7 mouse cellular contexts compared by ENCODE assay signal in genomic region chr16:97169901-97170512, GRCm38 (mm10). TPM values are rescaled to one million over a fixed set of nuclear protein-coding genes. Genes with fewer than 3 reads are reported as not detected.
DNase-seq lines count a peak whose midpoint lies in the region; ATAC-seq lines count a peak whose summit lies in the region.

No protein-coding gene starts in this region.

- no peaks in the 10 kb centered on the region; the same call in 1 of the 2 replicates for H3K4me1 ChIP-seq in embryonic facial prominence, embryonic 11.5 days (ENCODE audit: control insufficient read depth, insufficient read depth, low read length)
- peaks cover 17% of the 10 kb centered on the region for H3K4me1 ChIP-seq in hindbrain, embryonic 16.5 days (ENCODE audit: control insufficient read depth, insufficient read depth, low read depth, low read length)
- peaks cover 31% of the 10 kb centered on the region for H3K4me1 ChIP-seq in midbrain, embryonic 14.5 days (ENCODE audit: control insufficient read depth, insufficient read depth, low read length)

- peak overlapping the region; percentile 53 for H3K4me3 ChIP-seq in embryonic facial prominence, embryonic 11.5 days (ENCODE audit: low read depth, low read length)
- H3K4me3 ChIP-seq in hindbrain, embryonic 16.5 days (ENCODE audit: low read length), result peak overlapping the region; percentile 74
- H3K4me3 ChIP-seq in midbrain, embryonic 14.5 days (replicated peaks; ENCODE audit: low read depth, low read length), result peak overlapping the region; percentile 67

- peak overlapping the region; percentile 98 for H3K4me2 ChIP-seq in embryonic facial prominence, embryonic 11.5 days (ENCODE audit: low read depth, low read length)
- peak overlapping the region; percentile 61 for H3K4me2 ChIP-seq in hindbrain, embryonic 16.5 days (ENCODE audit: low read length)
- H3K4me2 ChIP-seq in midbrain, embryonic 14.5 days (ENCODE audit: low read length), result peak overlapping the region; percentile 95

- peak; percentile 58 to 61 for DNase-seq in layer of hippocampus, postnatal 10 days (ENCODE audit: low spot score in 2 of 2)
- no peak for DNase-seq in layer of hippocampus, adult 9-11 months
- peak; percentile 25 for DNase-seq in embryonic facial prominence, embryonic 11.5 days (ENCODE audit: low spot score)
- DNase-seq in midbrain, embryonic 14.5 days, result peak; percentile 75
- DNase-seq in gastrocnemius, postnatal 14 days, result no peak

- ATAC-seq in embryonic facial prominence, embryonic 11.5 days (replicated peaks; ENCODE audit: insufficient number of reproducible peaks, low FRiP score, low TSS enrichment, low read depth), result 0 out of 2 replicates have a peak, but pooled peaks have one; percentile 48
- ATAC-seq in hindbrain, embryonic 16.5 days, result peak; percentile 26
- peak; percentile 32 for ATAC-seq in midbrain, embryonic 14.5 days (ENCODE audit: low FRiP score, low TSS enrichment)
- ATAC-seq in erythroblast, adult 5-6 weeks (replicated peaks; ENCODE audit: low FRiP score, poor library complexity, severe bottlenecking), result no peak

- no peak overlapping the region for H3K27ac ChIP-seq in embryonic facial prominence, embryonic 11.5 days (replicated peaks; ENCODE audit: low read depth, low read length)
- H3K27ac ChIP-seq in hindbrain, embryonic 16.5 days (ENCODE audit: low read depth, low read length), result peak overlapping the region; percentile 97
- H3K27ac ChIP-seq in midbrain, embryonic 14.5 days (replicated peaks; ENCODE audit: low read depth, low read length), result peak overlapping the region; percentile 99

- H3K36me3 ChIP-seq in embryonic facial prominence, embryonic 11.5 days (replicated peaks; ENCODE audit: control insufficient read depth, insufficient read depth, low read depth, low read length), result no peaks in the 10 kb centered on the region
- no peaks in the 10 kb centered on the region for H3K36me3 ChIP-seq in hindbrain, embryonic 16.5 days (ENCODE audit: control insufficient read depth, insufficient read depth, low read length)
- no peaks in the 10 kb centered on the region for H3K36me3 ChIP-seq in midbrain, embryonic 14.5 days (ENCODE audit: control insufficient read depth, insufficient read depth, low read length)

- peaks cover 40% of the 10 kb centered on the region for H3K27me3 ChIP-seq in embryonic facial prominence, embryonic 11.5 days (ENCODE audit: control insufficient read depth, insufficient read depth, low read length)
- no peaks in the 10 kb centered on the region for H3K27me3 ChIP-seq in hindbrain, embryonic 16.5 days (replicated peaks; ENCODE audit: control insufficient read depth, insufficient read depth, low read length)
- H3K27me3 ChIP-seq in midbrain, embryonic 14.5 days (ENCODE audit: control insufficient read depth, insufficient read depth, low read length), result no peaks in the 10 kb centered on the region

- H3K9ac ChIP-seq in embryonic facial prominence, embryonic 11.5 days (replicated peaks; ENCODE audit: low read length), result peak overlapping the region; percentile 48
- peak overlapping the region; percentile 79 for H3K9ac ChIP-seq in hindbrain, embryonic 16.5 days (ENCODE audit: low read depth, low read length)
- H3K9ac ChIP-seq in midbrain, embryonic 14.5 days (replicated peaks; ENCODE audit: low read length), result peak overlapping the region; percentile 97

- under 1% methylated on average over 38 of the region's 51 CpGs for WGBS in embryonic facial prominence, embryonic 11.5 days
- under 1% methylated on average over 31 of the region's 51 CpGs for WGBS in hindbrain, embryonic 16.5 days
- 1% methylated on average over 50 of the region's 51 CpGs for WGBS in midbrain, embryonic 14.5 days

- no peaks in the 10 kb centered on the region for H3K9me3 ChIP-seq in embryonic facial prominence, embryonic 11.5 days (replicated peaks; ENCODE audit: control insufficient read depth, low read length)
- H3K9me3 ChIP-seq in hindbrain, embryonic 16.5 days (ENCODE audit: control insufficient read depth, low read length), result no peaks in the 10 kb centered on the region
- no peaks in the 10 kb centered on the region for H3K9me3 ChIP-seq in midbrain, embryonic 14.5 days (ENCODE audit: control insufficient read depth, low read length)

- intact Hi-C loops in gastrocnemius, postnatal 14 days (cut with DNase I; ENCODE audit: low total_unique reads), result no loop called here

RNA-seq across cellular contexts. Expression of gene Dscam, which starts 0.5 kb away (rescaled TPM):
- total RNA-seq in layer of hippocampus, postnatal 10 days (2021), result 10 to 100 TPM; 43.0 to 45.4 TPM
- polyA plus RNA-seq in embryonic facial prominence, embryonic 11.5 days (2014; fragmentation: Nextera tagmentation; extraction: Ambion mirVana), result 0.50 and 0.81 TPM in 2 replicates
- 11.7 and 13.1 TPM in 2 replicates for polyA plus RNA-seq in hindbrain, embryonic 16.5 days (2015; fragmentation: Nextera tagmentation; extraction: Ambion mirVana)
- 24.4 and 24.7 TPM in 2 replicates for polyA plus RNA-seq in midbrain, embryonic 14.5 days (2014; fragmentation: Nextera tagmentation; extraction: Ambion mirVana)
- 0.58 TPM in 1 of 2 replicates, not detected in the other for total RNA-seq in erythroblast, adult 5-6 weeks (2015; ENCODE audit: low replicate concordance)
- total RNA-seq in erythroblast, adult 5-6 weeks (2017; ENCODE audit: low replicate concordance), result not detected in 2 replicates
- total RNA-seq in gastrocnemius, postnatal 14 days (2021), result under 1 TPM in 1 of 2 experiments, not detected in 1; 0.02 TPM

Comparison
In these comparisons a context has a peak if more than half of its experiments do, and no peak if none do; other contexts are left out.
1. DNase-seq: peak in layer of hippocampus, postnatal 10 days (2 of 2), embryonic facial prominence, embryonic 11.5 days (single experiment) and midbrain, embryonic 14.5 days (single experiment); none in layer of hippocampus, adult 9-11 months (single experiment) and gastrocnemius, postnatal 14 days (single experiment).
2. RNA of gene Dscam, which starts 0.5 kb away (total RNA-seq): 43.0 to 45.4 TPM in layer of hippocampus, postnatal 10 days; 0.58 TPM in erythroblast, adult 5-6 weeks and 0.02 TPM in gastrocnemius, postnatal 14 days; every median in the first group is over 10 times any median in the second.
3. Peak in every context shown above with its lines, with median percentiles within 50 percentile points of each other: H3K4me2 ChIP-seq, H3K4me3 ChIP-seq and H3K9ac ChIP-seq.